Mouse (Mus musculus) adrenal gland, postnatal 10 days (tissue): ENCODE data around the gene Gm28042. TPM values are rescaled to one million over a fixed set of nuclear protein-coding genes. Genes with fewer than 3 reads are reported as not detected.

Experiments used
- DNase-seq: peaks from one replicate; pipeline ENCODE4 v3.0.0; 2021; ENCODE audit warnings: mixed read lengths
- long read RNA-seq, 2 experiments: library from polyadenylated mRNA; stranded (forward); transcript quantifications; one replicate each; pipeline ENCODE4 v2.0.0; 2021
- total RNA-seq, 2 experiments: library from RNA; stranded (reverse); gene quantifications; 2 replicates each; pipeline ENCODE4 v1.2.3; 2021

Gm28042 gene
- total RNA-seq, result 1 to 10 TPM in 1 of 2 experiments, under 1 TPM in 1; 0.69 to 4.7 TPM
- long read RNA-seq, experiment 1, partial matches to known transcripts, result 2 of 5 reads
- long read RNA-seq, experiment 1, other reads (novel, unspliced or antisense), result 3 of 5 reads
- long read RNA-seq, experiment 2, partial matches to known transcripts, result 3 of 8 reads
- long read RNA-seq, experiment 2, other reads (novel, unspliced or antisense), result 5 of 8 reads

DNA sequence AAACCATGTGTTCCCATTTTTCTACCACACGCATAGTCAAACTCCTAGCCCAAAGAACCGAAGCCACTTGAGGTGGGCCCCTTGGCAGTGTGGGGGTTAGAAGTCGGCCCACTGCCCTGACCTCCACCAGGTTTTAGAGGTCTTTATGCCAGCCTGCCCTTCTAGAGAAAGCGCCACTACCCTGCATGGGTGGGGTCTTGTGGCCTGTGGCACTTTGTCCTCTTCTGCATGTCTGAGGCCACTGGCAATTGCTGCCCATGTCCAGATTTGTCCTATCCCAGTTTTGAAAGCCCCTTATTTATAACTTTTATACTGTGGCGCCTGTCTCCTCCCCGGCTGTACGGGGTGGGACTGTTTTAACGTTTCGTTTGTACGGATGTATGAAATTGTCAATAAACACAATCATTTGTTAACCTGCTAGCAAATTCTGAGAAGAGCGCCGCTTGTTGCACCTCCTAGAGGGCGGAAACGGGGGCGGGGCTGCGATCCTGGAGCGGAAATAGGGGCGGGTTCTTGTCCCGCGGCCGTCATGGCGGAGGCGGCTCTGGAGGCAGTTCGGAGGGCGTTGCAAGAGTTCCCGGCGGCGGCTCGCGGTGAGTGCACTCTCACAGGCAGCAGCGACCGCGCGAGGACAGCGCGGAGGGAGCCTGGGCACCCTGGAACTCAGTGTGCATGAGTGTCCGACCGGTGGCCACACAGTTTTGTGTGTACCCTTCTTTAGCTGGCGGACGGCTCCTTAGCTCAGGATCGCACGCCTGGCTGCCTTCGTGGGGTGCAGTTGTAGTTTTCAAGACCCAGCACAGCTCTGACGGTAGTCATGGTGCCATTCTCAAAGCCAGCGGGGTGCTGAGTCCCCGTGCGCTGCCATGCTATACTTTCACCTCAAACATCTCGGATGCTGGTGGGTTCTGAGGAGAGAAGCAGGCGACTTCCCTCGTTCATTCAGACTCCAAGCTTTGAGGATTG is at the start of gene Gm28042, which contains the start of gene Jmjd7:
Gene Gm28042 (plus strand): TSS at position 510 of the 966 bp plus-strand sequence.
Gene Jmjd7 (plus strand): TSS at position 500 of the 966 bp plus-strand sequence.
- DNase-seq, result peak; percentile 97

DNA sequence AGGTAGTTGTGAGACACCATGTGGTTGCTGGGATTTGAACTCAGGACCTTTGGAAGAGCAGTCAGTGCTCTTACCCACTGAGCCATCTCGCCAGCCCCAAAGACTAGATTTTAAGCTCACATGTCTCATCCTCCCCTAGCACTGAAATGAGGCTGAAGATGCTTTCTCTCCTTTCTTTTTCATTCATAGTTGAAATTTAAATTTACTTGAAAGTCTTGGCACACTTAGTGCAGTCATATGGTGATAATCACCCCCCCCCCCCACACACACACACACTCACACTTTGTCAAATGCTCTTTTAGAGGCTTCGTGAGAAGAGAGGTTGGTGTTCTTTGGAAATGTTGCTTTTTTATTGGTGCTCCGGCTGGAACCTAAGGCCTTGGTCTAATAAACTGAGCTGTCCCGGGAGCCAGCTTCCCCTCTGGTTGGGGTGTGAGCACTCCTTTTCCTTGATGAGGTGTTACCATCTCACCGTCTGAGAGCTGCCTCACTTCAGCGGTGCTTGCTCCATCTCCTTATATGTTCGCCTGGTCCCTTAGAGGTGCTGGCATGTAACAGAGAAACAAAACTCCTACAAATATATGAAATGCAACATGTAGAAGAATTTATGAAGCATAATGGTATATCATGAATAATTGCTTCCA is 46.8 kb upstream of the Gm28042 start:
- no peak for DNase-seq

- DNase-seq, result no peak
Observed at GRCm38 (mm10) chr2:119981631-119982030, 45.7 kb upstream of the Gm28042 start.

DNA sequence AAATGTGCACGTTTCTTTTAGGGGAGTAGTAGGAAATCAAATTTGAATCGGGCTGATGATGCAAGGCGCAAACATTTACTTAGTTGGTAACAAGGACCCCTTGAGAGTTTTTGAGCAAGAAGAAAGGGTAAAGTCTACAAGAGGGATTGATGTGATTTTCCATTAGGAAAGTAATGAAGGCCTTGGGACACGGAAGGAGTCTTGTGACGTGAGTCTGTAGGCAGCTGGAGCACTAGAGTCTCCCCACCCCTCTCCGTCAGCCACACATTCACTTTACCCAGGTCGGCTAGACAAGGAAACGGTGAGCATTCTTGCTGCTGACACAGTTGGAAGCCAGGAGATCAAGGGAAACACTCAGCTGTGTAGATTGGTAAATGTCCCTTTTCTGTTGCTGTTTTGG is 41.4 kb upstream of the Gm28042 start:
- no peak for DNase-seq

DNA sequence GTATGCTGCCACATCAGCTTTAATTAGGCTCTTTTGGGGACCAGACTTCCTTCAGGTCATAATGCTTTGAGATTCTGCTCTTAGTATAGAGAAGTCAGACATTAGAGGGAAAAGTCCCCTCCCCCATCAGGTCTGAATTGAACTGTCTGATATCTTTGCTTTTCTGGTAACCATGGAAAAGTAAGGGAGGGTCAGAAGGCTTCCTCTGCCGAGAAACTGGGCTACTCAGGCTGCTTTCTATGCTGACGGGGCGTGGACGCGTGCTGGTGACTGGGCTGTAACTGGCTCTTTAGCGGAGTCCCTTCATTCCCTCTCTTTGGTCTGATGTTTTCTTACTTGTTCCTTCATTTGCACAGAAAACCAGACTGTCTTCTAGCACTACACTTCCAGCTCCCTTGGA is 40.9 kb upstream of the Gm28042 start:
- no peak for DNase-seq

DNA sequence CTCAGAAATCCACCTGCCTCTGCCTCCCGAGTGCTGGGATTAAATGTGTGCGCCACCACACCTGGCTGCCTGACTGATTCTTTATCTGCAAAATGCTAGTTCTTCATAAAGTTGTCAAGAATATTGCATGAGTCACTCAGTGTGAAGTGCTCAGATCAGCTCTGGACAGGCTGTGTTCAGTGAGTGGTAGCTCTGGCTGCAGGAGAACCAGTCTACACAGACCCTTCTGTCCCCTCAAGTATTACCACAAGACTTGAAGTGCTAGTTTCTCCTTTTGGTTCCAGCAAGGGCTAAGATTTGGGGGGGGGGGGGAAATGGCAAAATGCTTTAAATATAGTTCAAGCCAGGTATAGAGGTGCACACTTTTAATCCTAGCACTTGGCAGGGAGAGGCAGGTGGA is 39.9 kb upstream of the Gm28042 start:
- no peak for DNase-seq

GRCm38 (mm10) chr2:119988952-119989351 is 38.3 kb upstream of the Gm28042 start:
- no peak for DNase-seq

- DNase-seq, result no peak
Observed at GRCm38 (mm10) chr2:119990881-119991280, 36.4 kb upstream of the Gm28042 start.

DNA sequence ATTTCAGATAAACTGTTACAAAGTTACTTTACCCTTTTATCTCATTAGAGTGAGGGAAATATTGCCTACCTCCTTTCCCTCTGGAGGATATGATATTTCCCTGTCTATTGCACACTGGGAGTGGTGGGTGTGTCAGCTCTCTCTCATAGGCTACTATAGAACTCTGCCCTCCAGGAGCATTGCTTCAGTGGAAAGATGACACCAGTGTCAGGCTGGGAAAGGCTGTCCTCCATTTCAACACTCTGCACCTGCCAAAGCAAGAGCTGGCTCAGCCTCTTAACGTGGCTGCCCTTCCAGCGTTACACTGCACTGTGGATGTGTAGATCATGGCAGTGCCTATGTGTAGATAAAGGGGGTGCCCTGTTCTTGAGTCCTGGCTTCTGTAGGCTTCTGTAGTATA is 34.9 kb upstream of the Gm28042 start:
- DNase-seq, result no peak

- no peak for DNase-seq
Observed at GRCm38 (mm10) chr2:119993515-119993914, 33.8 kb upstream of the Gm28042 start.

GRCm38 (mm10) chr2:119994839-119995238 is 32.5 kb upstream of the Gm28042 start:
- no peak for DNase-seq

DNA sequence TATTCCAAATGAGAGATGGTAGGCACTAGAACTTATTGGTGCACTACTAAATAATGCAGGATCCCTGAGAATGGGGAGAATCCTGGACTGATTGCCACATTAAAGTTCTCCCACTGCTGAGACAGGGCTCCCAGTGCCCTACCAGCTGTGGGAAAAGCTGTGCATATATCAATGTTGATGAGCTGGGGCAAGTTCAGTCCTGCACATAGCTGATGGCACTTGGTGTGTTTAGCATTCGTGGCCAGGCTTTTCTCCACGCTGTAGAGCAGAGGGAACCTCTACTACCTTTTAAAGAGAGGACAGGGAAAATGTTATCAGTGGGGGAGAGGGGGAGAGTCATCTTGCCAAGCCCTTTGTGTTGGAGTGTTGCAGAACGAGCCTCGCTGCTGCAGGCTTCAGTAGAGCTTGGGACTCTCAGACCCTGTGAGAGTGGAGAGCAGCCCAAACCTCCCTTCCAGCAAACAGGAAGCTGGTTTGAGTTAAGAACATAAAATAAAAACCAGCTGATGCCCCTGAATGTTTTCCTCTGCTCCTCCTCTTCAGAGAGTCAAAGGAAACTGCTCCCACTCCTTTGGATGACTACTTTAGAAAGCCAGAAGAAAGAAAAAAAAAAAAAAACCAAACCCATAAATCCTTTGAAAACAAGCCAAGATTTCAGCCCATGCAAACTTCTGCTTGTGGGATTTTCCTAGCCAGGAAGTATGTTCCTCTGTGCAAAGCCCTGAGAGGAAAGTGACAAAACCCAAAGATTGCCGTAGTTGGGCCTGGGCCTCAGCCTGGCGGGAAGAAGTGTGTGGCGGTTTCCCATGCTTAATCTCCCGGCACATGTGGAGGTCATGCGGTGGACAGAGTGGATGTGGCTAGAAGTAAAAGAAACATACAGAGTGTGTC is 31.7 kb upstream of the Gm28042 start:
- DNase-seq, result peak; percentile 38

GRCm38 (mm10) chr2:119997354-119997753 is 29.9 kb upstream of the Gm28042 start:
- no peak for DNase-seq

GRCm38 (mm10) chr2:119999731-120000130 is 27.6 kb upstream of the Gm28042 start:
- no peak for DNase-seq

DNA sequence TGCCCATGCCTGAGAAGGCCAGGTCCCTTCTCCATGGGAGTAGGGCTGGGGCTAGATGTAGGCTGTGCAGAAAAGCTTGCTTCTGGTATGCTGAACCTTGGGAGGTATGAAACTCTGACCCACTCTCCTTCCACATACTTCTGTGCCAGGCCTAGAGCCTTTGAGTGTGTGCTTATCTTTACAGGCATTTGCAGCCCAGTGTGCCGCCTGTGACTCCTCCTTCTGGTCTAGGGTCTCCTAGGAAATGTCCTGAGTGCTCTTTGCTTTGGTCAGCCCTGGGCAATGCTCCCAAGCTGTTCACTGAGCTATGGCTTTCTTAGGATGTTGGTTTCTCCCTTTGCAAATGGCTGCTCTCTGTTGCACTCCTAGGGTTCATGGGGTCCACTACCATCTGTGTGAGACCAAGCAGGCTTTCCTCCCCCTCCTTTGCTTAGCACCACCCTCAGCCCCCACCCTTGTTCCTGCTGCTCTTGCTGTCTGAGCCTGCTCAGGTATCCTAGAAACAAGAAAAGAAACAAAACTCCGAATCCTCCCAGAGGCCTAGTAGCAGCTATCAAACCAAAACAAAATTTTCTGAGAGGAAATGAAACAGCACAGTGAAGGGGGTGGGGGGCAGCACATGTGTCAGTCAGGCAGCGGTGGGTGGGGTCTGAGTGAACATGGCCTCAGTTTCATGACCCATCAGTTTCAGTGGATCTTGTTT is 26.3 kb upstream of the Gm28042 start:
- DNase-seq, result no peak

DNA sequence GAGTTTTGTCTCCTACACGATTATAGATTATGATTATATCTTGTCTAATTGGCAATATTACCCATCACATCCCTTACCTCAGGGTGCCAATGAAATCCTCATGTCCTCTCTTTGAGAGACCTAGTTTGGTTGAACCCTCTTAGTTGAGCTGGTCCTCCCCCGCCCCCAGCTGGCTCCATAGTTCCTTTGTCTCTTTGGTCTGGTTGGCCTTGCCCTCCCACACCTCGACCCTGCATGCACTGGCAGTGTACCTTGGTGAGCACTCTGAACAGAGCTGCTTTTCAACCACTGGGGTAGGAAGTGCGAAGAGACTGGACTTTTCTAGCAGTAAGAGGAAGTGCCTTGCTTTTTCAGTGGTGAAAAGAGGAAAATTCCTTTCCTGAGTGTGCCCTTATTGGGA is 25.3 kb upstream of the Gm28042 start:
- DNase-seq, result no peak

- no peak for DNase-seq
Observed at GRCm38 (mm10) chr2:120003970-120004369, 23.3 kb upstream of the Gm28042 start.

DNA sequence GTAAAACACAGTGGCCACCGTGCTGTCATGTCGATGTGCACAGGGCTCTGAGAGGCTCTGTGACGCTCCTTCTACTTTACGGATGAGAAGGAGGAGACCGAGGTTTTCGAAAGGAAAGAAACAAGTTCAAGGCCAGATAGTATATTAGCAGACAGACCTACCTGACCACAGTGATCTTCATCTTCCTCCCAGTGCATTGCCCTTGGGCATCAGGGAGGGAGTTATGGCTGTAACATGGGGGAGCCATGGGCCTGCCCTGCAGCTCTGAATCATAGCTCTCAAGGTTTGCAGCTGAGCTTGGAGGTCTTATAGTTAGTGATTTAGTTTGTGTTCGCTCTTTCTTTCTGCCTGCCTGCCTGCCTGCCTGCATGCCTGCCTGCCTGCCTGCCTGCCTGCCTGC is 20.6 kb upstream of the Gm28042 start:
- DNase-seq, result no peak

DNA sequence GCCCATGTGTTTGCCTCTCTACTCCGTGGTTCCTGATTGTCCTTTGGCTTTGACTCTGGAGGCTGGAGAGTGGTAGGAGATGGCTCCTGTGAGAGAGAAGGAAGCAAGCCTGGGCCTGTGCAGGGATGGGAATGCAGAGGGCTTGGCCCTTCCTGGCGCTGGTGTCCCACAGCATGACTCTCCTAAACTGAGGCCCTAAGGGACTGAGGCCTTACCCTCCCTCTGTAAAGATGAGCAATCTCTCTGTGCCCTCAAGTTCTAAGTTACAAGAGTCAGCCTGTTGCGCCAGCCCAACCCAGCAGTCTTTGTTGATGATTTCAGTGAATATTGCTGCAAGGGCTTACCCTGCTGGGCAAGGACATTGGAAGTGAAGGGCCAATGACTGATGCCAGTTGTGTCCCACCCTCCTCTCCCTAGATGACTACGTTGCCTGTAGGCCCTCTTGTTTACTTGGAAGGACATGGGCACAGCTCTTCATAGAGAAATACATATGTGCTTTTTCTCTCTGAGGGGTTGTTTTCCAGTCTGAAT is 19.5 kb upstream of the Gm28042 start:
- DNase-seq, result peak; percentile 40

DNA sequence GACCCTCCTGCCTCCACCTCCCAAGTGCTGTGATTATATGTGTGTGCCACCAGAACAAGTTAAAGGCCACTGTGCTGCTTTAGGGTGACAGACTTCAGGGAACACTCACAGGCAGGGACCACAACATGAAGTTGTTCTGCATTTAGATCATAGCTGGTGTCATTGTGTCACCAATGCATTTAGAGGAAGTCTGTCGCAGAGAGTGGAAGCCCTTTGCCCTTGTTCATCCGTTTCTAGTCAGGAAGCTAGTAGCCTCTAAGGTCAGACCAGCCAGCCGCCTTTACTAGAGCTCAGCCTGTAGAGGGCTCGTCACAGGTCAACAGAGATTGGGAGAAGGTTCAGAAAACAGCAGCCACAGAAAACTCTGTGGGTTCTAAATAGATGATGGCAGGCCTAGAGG is 18.6 kb upstream of the Gm28042 start:
- no peak for DNase-seq
